Mouse (Mus musculus): ENCODE data around the gene Pin4.
A peak's percentile ranks its signal among the peaks of the same experiment; 100 is the strongest.
"Not testable (repeated sequence)": the region's sequence is repeated elsewhere in the genome, so short reads cannot be mapped to it uniquely, and the experiment has no call there.

Gene Pin4

DNA sequence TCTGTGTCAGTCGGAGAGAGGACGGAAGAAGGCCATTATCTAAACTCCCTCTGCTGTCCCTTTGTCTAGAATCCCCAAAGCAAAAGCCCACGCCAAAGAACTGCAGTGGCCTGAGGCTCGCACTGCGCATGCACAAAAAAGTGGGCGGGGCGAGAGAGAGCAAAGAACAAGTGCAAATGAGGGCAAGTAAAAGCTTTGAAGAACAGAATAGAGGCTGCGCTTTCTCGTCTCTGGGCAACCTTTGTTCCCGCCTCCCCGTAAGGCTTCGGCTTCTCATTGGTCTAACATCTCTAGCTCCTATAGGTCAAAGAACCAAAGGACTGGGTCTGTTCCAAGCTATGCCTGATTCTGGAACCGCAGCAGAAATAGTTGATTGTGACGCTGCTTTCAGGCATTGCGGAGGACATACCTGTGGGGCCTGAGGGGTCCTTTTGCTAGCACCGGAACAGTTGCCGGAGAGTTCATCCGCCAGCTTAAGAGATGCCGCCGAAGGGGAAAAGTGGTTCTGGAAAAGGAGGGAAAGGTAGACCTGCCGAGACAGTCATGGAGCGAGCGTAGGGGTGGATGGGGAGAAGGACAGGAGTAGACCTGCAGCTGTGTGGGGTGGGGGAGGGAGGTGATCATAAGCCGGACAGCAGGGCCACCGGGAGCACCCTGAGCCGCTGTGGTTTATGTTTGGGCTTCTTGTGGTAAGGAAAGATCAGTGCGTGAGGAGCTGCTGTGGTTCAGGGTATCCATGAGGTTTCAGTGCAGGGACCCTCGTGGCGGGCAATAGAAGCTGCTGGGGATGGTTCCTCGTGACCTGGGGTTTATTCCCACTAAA lies at the start of gene Pin4:
Pin4 (plus strand) TSS at position 406 of the 823 bp plus-strand sequence.
- DNase-seq (ENCODE audit: low spot score): peak; percentile 59

DNA sequence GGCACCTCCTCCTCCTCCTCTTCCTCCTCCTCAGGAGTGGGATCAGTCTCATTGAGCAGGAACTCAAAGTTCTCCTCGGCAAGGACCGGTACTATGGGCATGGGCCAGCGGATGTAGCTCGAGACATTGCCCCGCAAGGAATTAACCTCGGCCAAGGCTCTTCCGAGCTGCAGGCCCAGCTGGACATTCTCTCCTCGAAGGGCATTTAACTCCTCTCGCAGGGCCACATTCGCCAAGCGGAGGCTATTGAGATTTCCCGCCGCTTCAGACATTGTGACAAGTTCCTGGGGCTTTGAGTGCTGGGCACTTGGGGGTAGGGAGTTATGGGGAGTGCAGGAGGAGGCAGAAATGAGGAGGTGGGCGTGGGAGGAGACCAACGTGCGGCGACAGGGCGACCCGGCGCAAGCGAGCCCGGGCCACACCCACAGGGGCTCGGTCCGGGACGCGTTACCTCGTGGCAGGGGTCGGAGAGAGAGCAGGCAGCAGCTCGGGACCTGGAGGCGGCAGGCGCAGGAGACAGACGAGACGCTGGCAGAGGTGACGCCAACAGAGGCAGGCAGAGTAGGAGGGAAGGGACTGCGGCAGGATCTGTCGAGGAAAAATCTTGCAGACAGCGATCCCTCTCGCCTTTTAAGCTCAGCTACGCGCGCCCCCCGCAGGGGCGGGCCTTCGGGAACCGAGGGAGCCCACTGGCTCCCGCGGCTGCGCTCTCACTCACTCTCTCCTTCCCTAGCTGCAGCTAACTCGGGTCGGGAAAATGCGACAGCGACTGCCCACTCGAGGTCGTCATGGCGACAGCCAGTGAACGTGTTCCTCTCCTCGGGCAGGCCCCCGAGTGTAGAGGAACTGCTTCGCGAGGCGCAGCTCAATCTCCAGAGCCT lies 48.4 kb upstream of the Pin4 start, which contains the start of gene Rtl5:
Rtl5 (minus strand) TSS at position 714 of the 881 bp plus-strand sequence.
- DNase-seq (ENCODE audit: low spot score): no peak

DNA sequence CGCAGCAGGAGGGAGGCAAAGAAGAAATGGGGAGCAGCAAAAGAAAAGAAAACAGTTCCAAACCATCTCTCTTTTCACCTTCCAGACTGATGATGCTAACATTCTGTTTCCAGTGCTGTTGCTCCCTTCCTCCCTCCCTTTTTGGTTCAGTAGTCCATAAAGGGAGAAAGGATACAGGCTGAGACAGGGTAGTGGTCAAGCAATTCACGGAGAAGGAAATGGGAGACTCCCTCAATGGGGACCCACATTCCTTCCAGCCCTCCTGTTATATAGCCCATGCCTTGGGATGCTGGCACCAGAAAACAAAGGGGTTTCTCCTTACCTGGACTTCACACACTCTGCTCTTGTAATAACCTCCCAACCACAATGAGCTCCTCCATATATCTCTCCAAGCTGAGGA lies 47.7 kb upstream of the Pin4 start:
- DNase-seq (ENCODE audit: low spot score): no peak

DNA sequence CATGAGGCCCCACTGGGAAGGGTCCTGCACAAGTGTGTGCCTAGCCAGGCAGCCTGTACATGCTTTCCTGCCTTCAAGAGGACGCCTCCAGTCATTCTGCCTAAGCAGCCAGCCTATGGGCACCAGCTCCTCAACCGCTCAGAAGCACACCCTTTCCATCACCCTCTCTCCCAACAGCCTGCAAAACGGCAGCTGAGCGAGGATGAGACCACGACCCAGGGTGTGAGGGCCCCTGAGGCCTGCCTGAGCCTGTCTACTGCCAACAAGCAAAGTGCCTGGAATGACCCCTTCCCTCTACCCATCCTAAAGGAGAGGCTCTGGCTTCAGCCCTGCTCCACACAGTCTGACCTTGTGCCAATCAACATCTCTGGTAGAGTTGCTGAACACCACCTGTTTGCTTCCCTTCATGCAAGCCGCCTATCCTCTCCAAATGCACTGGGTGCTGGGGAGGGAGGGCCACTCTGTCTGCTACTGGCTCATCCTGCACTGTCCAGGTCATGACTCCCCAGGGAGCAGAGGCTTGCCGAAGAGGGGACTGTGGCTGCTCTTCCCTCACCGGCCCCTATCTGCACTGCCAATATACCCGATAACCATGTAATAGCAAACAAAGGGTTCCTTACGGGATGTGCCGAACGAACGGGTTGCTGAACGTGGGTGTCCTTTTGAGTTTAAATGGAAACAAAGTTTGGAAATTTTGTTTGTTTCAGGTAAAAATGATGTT lies 45.5 kb upstream of the Pin4 start:
- no peak for DNase-seq (ENCODE audit: low spot score)

DNA sequence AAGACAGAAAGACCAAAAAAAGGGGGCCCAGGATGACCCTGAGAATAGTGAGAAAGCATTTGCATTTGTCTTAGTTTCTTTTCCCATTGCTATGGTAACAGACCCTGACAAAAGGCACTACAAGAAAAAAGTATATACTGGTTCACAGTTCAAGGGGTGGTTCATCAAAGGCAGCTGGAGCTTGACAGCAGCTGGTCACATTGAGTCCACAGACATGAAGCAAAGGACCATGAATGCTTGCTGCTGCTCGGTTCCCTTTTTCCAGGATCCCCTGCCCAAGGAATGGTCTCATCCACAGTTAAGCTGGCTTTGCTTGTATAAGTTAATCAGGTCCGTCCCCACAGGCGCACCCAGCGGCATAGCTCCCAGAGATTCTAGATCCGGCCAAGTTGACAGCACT lies 44.8 kb upstream of the Pin4 start:
- DNase-seq (ENCODE audit: low spot score): no peak

DNA sequence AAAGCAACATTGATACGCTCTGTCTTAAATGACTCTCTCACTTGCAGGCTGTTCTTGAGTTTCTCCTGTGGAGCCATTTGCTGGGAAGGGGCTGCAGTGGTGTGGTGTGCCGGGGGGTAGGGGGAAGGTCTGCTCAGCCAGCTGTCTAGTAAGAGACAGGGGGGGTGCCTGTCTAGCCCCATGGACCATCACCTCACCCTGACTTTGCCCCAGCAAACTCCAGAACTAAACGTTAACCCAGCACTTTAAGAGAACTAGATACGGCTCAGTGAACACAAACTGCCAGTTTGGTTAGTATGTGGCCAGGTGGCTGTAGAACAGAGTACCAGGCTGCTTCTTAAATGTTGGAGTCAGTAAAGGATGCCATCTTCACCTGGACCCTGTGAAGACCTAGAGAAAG lies 44.1 kb upstream of the Pin4 start:
- DNase-seq (ENCODE audit: low spot score): no peak

DNA sequence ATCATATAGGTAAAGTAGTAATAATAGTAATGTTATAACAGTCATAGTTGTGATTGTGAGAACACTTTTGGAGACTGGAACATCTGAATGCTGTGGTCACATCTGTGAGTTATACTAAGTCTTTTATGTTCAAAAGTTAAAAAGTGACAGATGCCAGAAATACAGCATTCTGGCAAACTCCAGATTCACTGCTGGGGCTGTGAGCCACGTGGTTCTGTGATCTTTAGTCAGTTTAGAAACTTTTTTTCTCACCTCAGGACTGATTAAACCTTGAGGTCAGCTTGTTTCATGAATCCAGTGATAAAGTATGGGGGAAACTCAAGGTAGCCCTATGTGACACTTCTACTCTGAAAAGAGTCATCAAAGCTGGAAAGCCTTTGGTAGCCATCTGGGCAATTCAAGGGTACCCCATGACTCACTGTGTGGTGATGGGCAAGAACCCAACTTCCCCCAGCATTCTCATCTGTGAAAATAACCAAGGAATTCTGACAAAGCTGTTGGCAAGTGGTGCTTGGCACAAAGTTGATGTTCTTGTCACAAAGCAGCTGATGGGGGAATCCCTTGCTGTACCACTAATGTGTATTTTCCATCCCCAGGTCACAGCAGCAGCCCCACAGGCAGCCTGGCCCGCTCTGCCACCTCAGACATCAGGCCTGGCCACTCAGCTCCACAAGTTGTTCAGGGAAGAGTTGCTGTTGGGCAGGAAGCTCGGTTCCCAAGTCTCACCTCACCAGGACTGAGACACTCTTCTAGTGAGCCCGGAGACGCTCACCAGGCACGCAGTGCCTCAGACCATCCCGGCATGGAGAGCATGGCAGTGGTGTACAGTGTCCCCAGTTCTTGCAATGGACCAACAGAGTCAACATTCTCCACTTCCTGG lies 42.1 kb upstream of the Pin4 start:
- DNase-seq (ENCODE audit: low spot score): no peak

DNA sequence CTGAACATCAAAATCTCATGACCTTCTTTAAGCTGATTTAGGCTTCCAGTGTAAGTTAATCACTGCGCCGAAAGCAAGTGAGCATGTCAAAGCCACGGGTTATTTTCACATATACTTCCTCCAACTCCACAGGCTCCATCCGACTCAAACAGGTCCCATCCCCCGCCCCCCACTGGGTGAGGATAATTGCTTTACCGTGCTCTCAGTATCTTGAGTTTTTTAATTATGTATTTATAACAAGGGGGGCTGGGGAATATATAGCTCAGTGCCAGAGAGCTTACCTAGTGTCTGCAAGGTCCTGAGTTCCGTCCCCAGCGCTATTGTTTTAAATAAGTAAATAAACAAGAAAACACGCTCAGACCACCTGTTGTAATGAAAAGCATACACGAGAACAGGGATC lies 38.2 kb upstream of the Pin4 start:
- DNase-seq (ENCODE audit: low spot score): no peak

DNA sequence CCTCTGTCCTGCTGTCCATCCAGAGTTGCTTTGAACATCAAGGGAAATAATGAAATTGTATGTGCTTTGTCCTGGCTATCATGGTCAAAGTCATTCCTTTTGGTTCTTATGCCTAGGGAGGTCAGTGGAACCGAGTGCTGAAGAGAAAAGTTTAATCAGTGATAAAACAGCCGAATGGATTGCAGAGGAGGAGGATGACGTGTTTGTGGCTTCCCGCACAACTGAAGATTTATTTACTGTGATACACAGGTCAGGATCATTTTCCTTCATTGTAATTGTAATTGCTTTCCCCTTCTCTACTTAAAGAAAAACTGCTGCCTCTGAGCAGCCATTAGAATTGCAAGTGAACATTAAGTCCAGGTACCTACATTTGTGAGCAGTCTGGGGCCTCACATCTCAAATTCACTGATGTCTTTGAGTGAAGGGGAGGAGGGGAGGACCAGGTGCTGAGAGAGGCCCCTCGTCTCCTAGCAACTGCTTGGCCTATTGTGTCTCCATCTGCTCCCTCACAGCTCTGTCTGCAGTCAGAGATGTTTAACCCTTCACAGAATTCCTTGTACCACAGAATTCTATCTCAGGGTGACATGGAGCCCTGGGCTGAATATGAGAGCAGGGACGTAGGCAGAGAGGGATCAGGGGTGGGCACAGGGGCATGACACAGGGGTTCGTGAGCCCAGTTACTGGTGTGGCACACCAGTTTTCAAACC lies 37.5 kb upstream of the Pin4 start:
- DNase-seq (ENCODE audit: low spot score): no peak

DNA sequence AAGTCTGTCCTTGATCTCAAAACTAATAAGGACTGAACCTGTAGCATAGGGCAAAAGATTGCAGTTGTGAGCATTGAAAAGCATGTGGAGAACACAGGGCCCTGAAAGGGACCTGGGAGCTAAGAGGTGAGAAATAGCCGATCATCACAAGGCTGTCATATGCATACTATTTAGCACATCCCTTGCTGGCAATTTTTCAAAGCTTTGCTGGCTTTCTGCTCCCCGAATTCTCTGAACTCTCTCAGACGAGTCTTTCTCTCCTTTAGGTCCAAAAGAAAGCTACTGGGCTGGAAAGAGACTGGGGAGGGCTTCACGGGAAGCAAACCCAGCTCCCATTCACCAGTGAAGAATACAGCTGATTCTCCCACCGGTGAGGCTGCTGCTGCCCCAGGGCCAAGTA lies 36.9 kb upstream of the Pin4 start:
- DNase-seq (ENCODE audit: low spot score): no peak

DNA sequence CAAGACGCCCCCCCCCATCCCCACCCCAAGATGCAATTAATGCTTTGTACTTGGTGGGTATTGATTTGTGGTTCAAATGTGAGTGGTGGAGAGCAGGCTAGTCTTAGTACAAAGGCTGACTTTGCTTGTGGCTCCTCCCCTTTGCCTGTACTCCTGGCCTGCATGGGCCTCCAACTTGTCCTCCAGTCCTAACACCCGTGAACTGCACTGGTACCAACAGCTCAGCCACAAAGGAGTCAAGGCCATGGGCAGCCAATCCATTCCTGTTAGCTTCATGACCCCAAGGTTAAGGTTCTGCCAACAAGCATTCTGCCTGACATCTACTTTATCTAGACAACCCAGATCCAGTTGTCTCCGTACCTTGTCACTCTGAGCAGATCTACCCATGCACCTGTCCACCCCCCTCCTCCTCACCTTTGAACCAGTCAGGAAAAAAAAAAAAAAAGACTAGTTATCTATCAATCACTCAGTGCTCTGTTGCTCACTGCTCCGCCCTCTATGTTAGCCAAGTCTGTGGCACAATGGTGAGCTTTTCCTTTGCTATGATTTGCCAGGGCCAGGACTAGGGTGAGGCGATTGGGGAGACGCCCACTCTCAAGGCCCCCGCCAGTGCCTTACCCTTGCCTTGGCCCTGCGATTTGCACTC lies 33.3 kb upstream of the Pin4 start:
- no peak for DNase-seq (ENCODE audit: low spot score)

DNA sequence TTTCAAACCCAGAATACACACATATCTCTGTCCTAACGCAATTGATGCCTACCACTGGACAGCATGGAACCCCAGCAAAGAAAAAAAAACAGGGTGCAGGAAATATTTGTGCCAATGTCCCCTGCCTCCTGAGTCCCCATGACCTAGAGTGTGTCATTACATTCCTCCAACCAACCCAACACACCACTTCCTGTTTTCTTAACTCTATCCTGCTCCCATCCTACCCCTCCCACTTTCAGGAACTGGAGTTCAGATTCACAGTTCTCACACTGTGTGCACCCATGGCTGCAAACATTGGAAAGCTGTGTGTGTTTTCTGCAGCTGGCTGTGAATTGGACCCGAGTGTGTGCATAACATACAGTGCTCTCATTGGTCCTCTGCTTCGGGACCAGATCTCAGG lies 28.6 kb upstream of the Pin4 start:
- DNase-seq (ENCODE audit: low spot score): no peak

DNA sequence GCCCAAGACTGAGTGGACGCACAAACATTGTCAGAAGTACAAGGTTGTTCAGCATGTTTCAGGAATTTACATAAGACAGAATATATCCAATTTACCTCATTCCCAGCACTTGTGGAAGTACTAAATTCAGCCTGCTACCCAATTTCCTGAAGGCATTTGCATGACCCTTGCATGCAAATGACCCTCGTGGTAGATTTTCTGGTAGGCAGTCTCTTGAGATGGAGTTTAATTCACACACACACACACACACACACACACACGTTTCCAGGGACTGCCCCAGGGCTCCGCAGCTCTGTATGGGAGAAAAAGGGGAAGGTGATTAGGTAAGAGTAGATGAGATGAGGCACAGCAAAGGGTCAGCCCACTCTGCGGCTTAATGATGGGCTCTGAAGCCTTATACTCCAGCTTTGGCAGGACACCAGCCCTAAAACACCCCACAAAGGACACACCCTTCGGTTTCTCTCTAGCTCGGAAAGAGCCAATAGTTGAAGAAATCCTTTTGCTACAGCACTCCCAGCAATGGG lies 24.8 kb upstream of the Pin4 start:
- DNase-seq (ENCODE audit: low spot score): no peak

DNA sequence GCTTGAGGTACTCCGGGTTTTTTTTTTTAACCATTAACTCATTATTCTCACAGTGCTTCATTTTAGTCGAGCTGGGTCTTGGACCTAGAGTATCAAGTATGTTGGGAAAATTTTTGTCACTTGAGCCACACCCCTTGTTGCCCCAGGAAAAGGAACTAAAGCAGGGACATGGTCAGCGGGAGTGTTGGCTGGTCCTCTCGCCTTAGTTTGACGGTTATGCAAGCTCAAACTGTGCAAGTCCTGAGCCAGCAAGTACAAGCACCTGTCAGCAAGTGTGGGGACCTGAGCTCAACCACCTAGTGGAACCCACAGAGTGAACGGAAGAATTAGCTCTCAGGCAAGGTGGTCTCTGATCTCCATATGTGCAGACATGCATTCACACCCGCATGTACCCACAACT lies 17.4 kb upstream of the Pin4 start:
- DNase-seq (ENCODE audit: low spot score): no peak

DNA sequence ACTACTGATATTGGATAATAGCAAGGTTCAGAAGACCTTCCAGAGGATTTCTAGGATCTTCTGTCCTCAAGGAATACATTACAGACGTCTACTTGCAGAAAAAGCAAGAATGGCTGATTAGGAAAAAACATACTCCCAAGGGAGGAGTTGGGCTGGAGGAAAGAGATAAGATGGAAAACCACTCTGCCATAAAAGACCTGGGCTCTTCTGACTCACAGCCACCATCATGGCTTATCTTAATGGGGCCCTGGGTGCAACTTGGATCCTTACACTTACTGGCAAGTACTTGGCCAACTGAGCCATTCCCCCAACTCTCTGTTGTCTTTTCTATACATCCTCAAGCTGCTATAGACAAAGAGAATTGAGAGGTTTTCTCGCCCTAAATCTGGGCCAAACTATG lies 15.4 kb upstream of the Pin4 start:
- not testable (repeated sequence) for DNase-seq (ENCODE audit: low spot score)

DNA sequence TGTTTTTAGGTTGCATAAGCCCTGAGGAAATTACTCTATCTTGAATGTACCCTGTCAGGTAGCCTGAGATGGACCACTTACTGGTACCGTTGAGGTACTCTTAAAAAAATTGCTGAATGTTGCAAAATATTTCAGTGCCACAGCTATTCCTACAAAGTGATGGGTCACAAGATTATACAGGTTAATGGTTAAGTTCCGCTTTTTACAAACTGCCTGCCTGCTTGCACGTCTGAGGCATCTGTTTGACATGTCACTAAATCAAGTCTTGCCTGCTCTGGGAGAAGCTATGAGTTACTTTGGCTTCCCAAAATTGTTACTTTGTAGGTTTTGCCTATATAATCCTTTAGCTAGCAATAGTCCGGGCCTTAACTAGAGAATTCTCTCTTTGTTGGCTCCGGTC lies 9.9 kb upstream of the Pin4 start:
- not testable (repeated sequence) for DNase-seq (ENCODE audit: low spot score)

DNA sequence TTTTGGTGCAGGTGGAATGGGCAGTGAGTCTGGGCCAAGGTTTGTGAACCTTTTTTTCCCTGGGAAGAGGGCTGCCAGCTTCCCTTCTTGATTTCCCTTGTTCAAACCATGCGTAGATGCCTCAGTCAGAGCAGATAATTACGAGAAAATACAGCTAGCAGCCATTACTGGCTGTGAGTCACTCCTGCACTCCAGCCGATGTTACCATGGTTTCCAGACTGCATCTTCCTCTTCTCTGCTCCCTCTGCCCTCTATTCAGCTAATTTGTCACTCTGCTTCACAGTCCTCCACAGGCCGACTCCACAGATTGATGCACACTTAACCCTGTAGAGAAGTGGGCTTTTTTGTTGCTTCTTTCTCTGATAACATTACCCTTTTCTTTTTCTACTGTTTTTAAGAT lies 3.6 kb upstream of the Pin4 start:
- DNase-seq (ENCODE audit: low spot score): no peak

DNA sequence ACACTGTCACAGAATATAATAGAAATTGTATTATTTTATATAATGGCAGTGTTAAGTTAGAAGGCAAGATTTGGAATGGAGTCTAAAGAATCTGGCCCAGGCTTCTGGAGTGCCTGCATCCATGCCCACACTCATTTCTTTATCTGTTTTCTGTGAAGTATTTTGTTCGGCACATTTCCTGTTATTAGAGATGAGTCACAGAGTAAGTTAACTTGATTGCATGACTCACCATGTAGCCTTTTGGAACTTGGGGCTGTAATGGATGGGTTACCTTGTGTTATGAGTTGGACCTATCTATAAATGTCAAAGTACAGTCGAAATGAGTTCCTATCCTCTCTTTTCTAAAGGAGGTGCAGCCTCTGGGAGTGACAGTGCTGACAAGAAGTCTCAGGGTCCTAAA lies 2.1 kb downstream of the Pin4 start:
- DNase-seq (ENCODE audit: low spot score): no peak

DNA sequence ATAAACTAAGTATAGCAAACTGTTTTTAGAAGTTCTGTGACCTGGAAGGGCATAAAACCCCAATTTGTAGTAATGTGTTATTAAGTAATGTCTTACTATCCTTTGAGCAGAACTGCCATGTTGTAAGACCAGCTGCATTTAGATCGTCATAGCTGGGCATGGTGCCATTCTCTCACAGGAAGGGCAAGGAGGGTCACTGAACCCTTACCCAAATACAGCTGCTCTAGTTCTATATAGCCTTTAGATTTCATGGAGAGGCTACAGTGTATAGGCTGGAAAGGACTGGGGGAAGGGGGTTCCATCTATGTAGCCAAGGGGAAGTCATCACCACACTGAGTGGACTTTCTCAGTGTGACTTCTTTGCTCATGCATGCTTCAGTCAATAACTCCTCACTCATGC lies 21.9 kb downstream of the Pin4 start:
- no peak for DNase-seq (ENCODE audit: low spot score)

Data from urinary bladder, postnatal 10 days (tissue).